Mouse (Mus musculus) midbrain, postnatal 0 days (tissue): ENCODE measurements around the gene Cit. TPM values are rescaled to one million over a fixed set of nuclear protein-coding genes. Genes with fewer than 3 reads are reported as not detected.

Source experiments
- ATAC-seq: fragments of 200-750 bp; cut with Nextera tagmentation; 2 replicates; pipeline ENCODE4 v1.8.0; 2017; ENCODE audit warnings: moderate number of reproducible peaks, mild to moderate bottlenecking, moderate TSS enrichment, moderate library complexity; ENCODE audit not compliant: low FRiP score
- DNase-seq: peaks from one replicate; pipeline ENCODE4 v3.0.0-alpha.2; 2015; ENCODE audit warnings: low spot score
- H3K27ac ChIP-seq: fragments of 300-500 bp; sonication (generic); 2 replicates; pipeline ENCODE4 v1.5.1; 2014; ENCODE audit warnings: low read depth, mild to moderate bottlenecking, low read length, mixed read lengths
- H3K27me3 ChIP-seq: fragments of 300-500 bp; sonication (generic); 2 replicates; pipeline ENCODE4 v1.6.1; 2014; ENCODE audit warnings: low read length, control low read depth, mixed read lengths; ENCODE audit not compliant: insufficient read depth
- H3K36me3 ChIP-seq: fragments of 300-500 bp; sonication (generic); 2 replicates; pipeline ENCODE4 v1.6.1; 2014; ENCODE audit warnings: low read length, control low read depth, mixed read lengths; ENCODE audit not compliant: insufficient read depth
- H3K4me1 ChIP-seq: fragments of 300-500 bp; sonication (generic); 2 replicates; pipeline ENCODE4 v1.6.1; 2014; ENCODE audit warnings: mild to moderate bottlenecking, control low read depth, antibody characterized with exemption, low read length, mixed read lengths; ENCODE audit not compliant: insufficient read depth
- H3K4me2 ChIP-seq: fragments of 300-500 bp; sonication (generic); 2 replicates; pipeline ENCODE4 v1.6.1; 2014; ENCODE audit warnings: low read depth, mild to moderate bottlenecking, low read length, mixed read lengths; ENCODE audit not compliant: poor library complexity, severe bottlenecking
- H3K4me3 ChIP-seq: fragments of 300-500 bp; sonication (generic); 2 replicates; pipeline ENCODE4 v1.5.1; 2014; ENCODE audit warnings: low read depth, mild to moderate bottlenecking, low read length, moderate library complexity
- H3K9ac ChIP-seq: fragments of 300-500 bp; sonication (generic); replicated peaks from 2 replicates; pipeline ENCODE4 v1.6.1; 2014; ENCODE audit warnings: mild to moderate bottlenecking, low read length, moderate library complexity, mixed read lengths; ENCODE audit not compliant: poor library complexity, severe bottlenecking
- H3K9me3 ChIP-seq: fragments of 300-500 bp; sonication (generic); 2 replicates; pipeline ENCODE4 v1.6.1; 2016; ENCODE audit warnings: low read length, control low read depth
- CTCF ChIP-seq: IDR thresholded peaks from 2 replicates; pipeline ENCODE4 v1.5.1; 2016; ENCODE audit warnings: antibody characterized with exemption, mild to moderate bottlenecking
- WGBS: fragments of 180-500 bp; shearing (Covaris S2); extraction: QIAGEN DNeasy Blood & Tissue Kit; methylation state at CpG from one replicate; pipeline ENCODE4 v1.1.7; 2014; 5-methylcytosine and 5-hydroxymethylcytosine counted together
- polyA plus RNA-seq: library from polyadenylated mRNA; unstranded; fragments of >200 nt; fragmentation: Nextera tagmentation; extraction: Ambion mirVana; gene quantifications from 2 replicates; pipeline ENCODE4 v1.2.1, GENCODE M21; 2015
- total RNA-seq: library from RNA; depleted of rRNA; stranded (reverse); fragments of >200 nt; gene quantifications from 2 replicates; pipeline ENCODE4 v1.2.3, GENCODE M21; 2014

Cit gene
- total and polyA plus RNA-seq, 2 experiments from 2014 or later = 34.7 to 35.9 TPM

DNA sequence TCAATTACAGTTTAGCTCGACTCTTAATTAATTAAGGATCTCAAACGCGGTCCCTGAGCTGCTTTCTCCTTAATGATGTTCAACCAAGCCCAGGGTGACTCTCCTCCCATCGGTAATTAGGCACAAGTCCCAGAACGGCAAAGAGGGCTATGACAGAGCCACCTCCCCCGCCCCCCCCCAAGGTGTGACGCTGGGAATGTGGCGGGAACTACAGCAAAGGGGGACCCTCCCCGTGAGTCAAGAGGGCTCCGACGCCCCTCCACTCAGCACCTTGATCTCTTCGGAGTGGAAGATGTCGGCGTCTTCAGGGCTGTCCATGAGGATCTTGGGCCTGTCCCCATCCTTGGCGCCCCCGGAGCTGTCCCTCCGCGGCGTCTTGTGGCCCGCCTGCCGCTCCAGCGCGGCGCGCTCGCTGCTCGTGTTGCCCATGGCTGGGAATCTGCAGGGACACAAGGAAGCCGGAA is 178.8 kb downstream of the Cit start:
- peaks cover 26% of the 10 kb centered on the region for H3K36me3 ChIP-seq
- H3K27ac ChIP-seq = peak overlapping the region; percentile 70
- no peaks in the 10 kb centered on the region for H3K9me3 ChIP-seq
- peak overlapping the region; percentile 87 for H3K4me3 ChIP-seq
- peak; percentile 70 for ATAC-seq
- no peaks in the 10 kb centered on the region for H3K27me3 ChIP-seq
- peaks cover 9% of the 10 kb centered on the region for H3K4me1 ChIP-seq
- no peak for TF ChIP-seq CTCF
- H3K4me2 ChIP-seq = peak overlapping the region; percentile 85
- under 1% methylated on average over 27 of the region's 28 CpGs for WGBS
- no peak for DNase-seq
- H3K9ac ChIP-seq = peak overlapping the region; percentile 80

DNA sequence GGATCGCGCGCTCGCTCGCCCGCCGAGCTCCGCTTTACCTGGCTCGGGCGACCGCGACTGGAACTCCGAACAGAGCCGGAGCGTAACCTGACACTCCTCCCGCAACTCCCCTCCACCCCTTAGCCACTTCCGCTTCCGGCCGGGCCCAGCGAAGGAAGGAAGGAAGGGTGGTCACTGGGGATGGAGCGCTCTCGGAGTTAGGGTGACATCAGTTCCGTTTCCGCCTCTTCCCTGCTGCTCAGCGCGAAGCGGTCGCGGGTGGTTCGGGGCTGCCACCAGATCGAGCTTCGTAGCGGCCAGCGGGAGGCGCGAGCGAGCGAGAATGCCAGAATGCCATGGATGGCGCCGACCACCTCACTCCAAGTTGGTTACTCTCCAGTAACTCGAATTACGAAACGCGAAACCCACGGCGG is 179.3 kb downstream of the Cit start, which contains the start of gene Prkab1:
TSS of gene Prkab1 (minus strand) at position 182 of the 413 bp plus-strand sequence.
- Histone ChIP-seq H3K27me3 (no peaks in the 10 kb centered on the region), H3K9ac (peak within 1 kb of the TSS; percentile 80), H3K36me3 (peaks cover 21% of the 10 kb centered on the region), H3K4me3 (peak within 1 kb of the TSS; percentile 87), H3K9me3 (no peaks in the 10 kb centered on the region), H3K4me1 (peaks cover 9% of the 10 kb centered on the region), H3K27ac (peak within 1 kb of the TSS; percentile 70), H3K4me2 (peak within 1 kb of the TSS; percentile 85)
- peak; percentile 97 for DNase-seq
- WGBS = under 1% methylated on average over 46 of the region's 46 CpGs
- peak; percentile 80 for TF ChIP-seq CTCF
- ATAC-seq = peak; percentile 97

DNA sequence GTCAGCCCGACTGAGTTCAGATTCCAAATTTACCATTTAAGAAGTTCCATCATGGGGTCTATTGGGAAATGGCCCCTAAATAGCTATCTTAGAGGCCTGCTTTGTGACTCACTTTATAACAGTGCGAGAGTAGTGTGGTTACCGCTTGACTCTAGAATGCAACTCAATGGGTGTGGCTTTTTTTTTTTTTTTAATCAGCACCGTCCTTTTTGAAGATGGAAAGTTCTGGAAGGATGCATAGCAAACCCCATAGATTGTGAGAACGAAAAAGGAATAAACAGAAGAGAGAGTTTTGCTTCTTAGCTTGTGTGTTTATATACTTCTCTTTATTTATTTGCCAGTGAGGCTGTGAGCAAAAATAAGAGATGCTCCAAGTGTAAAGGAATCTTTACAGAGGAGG is 181.0 kb downstream of the Cit start:
- Histone ChIP-seq H3K27ac (no peak overlapping the region), H3K9ac (no peak overlapping the region), H3K27me3 (0 out of 2 replicates have a peak, but pooled peaks cover 3% of the 10 kb centered on the region), H3K4me3 (no peak overlapping the region), H3K4me2 (no peak overlapping the region), H3K4me1 (peaks cover 12% of the 10 kb centered on the region), H3K36me3 (peaks cover 8% of the 10 kb centered on the region), H3K9me3 (no peaks in the 10 kb centered on the region)
- no peak for ATAC-seq
- WGBS = 91% methylated on average over 5 of the region's 5 CpGs
- TF ChIP-seq CTCF = no peak
- no peak for DNase-seq

DNA sequence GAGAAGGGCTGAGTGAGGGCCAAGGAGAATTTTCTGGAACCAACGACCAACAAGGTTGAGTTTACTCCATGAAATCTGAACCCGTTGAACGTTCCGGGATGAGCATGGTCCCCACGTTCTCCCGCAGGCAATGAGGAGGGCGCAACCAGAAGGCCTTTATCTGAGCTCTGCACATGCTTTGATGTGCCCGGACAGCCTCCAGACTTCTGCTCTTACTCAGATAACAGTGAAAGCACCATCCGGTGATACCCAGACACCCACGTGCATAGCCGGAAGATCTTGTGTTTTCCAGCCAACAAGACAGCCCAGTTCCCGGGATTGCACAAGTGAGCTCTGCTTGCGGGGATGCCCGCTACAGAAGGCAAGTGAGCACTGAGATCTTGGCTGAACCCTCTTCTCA is 181.5 kb downstream of the Cit start:
- 95% methylated on average over 14 of the region's 14 CpGs for WGBS
- no peak for ATAC-seq

DNA sequence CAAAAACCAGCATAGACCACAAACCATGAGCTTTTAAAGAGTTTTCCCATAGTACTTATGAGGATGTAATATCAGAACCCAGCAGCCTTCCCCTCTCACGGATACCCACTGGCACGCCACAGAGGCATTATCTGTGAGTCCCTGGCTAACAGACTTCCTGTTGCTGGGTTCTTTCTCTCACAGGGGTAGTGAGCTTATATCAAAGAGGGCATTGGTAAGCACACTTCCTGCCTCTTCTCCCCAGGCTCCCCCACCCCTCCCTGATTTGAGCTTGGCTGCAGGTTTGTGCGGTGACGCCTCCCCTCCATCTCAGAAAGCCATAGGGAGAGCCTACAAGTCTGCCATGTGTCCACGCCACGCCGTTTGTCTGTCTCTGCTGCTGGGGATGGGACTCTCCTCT is 184.0 kb downstream of the Cit start:
- H3K4me2 ChIP-seq = no peak overlapping the region
- no peaks in the 10 kb centered on the region for H3K9me3 ChIP-seq
- 79% methylated on average over 7 of the region's 7 CpGs for WGBS
- H3K27me3 ChIP-seq = 0 out of 2 replicates have a peak, but pooled peaks cover 3% of the 10 kb centered on the region
- no peak overlapping the region for H3K27ac ChIP-seq
- H3K4me3 ChIP-seq = no peak overlapping the region
- H3K9ac ChIP-seq = no peak overlapping the region
- peaks cover 3% of the 10 kb centered on the region; the same call in 1 of the 2 replicates for H3K4me1 ChIP-seq
- DNase-seq (no peak), ATAC-seq (no peak)
- H3K36me3 ChIP-seq = no peaks in the 10 kb centered on the region
- TF ChIP-seq CTCF = no peak

More for the DNA sequence above, 181.5 kb downstream of the Cit start:
- Histone ChIP-seq H3K27me3 (0 out of 2 replicates have a peak, but pooled peaks cover 3% of the 10 kb centered on the region), H3K4me1 (peaks cover 12% of the 10 kb centered on the region), H3K9ac (no peak overlapping the region), H3K4me3 (no peak overlapping the region), H3K27ac (no peak overlapping the region), H3K4me2 (no peak overlapping the region), H3K36me3 (peaks cover 3% of the 10 kb centered on the region; the same call in 1 of the 2 replicates), H3K9me3 (no peaks in the 10 kb centered on the region)
- DNase-seq = no peak
- no peak for TF ChIP-seq CTCF

DNA sequence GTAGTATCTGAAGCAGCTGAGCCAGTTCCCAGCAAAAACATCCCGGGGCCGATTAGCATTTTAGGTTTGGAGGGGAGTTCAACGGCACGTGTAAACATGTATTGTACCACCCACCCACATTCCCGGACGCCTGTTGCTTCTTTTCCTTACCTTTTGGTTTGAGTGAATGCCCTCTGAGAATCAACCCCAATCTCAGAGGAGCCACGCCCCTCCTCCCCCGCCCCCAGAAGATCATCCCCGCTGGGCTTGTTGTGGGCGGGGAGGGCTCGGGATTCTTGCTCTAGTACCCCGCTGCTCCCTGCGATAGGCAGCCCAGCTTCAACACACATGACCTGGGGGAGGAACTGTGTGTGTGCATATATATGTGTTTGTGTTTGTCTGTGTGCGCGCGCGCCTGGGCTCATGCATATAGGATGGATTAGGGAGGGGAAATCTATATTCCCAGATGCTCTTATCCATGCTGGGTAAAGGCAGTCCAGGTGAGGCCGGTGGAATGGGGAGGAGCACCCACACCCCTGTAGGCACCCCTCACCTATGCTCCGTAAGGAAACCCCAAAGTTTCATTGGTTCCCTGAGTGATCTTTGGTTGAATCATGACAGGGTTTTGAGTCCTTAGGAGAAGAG is 185.6 kb downstream of the Cit start:
- no peak for DNase-seq
- peaks cover 3% of the 10 kb centered on the region; the same call in 1 of the 2 replicates for H3K4me1 ChIP-seq
- H3K4me2 ChIP-seq = peak overlapping the region; percentile 54
- H3K27me3 ChIP-seq = 0 out of 2 replicates have a peak, but pooled peaks cover 3% of the 10 kb centered on the region
- ATAC-seq = peak; percentile 41; the same call in 1 of the 2 replicates
- WGBS = 3% methylated on average over 19 of the region's 19 CpGs
- no peaks in the 10 kb centered on the region for H3K9me3 ChIP-seq
- H3K27ac ChIP-seq = no peak overlapping the region
- TF ChIP-seq CTCF = no peak
- peak overlapping the region; percentile 54; the same call in 1 of the 2 replicates for H3K9ac ChIP-seq
- H3K36me3 ChIP-seq = no peaks in the 10 kb centered on the region
- H3K4me3 ChIP-seq = peak overlapping the region; percentile 22
